Mouse (Mus musculus) midbrain, embryonic 11.5 days (tissue): Measurements from ENCODE around the gene Csnk2b. TPM values are rescaled to one million over a fixed set of nuclear protein-coding genes. Genes with fewer than 3 reads are reported as not detected.

Experiments
- ATAC-seq: fragments of 200-750 bp; cut with Nextera tagmentation; 2 replicates; pipeline ENCODE4 v1.8.0; 2017; ENCODE audit warnings: moderate TSS enrichment, moderate library complexity; ENCODE audit not compliant: low FRiP score
- DNase-seq: peaks from one replicate; pipeline ENCODE4 v3.0.0; 2015; ENCODE audit warnings: low spot score; ENCODE audit errors: missing footprints
- H3K27ac ChIP-seq: fragments of 300-500 bp; sonication (generic); 2 replicates; pipeline ENCODE4 v1.5.1; 2014; ENCODE audit warnings: low read depth, low read length
- H3K27me3 ChIP-seq: fragments of 300-500 bp; sonication (generic); 2 replicates; pipeline ENCODE4 v1.6.1; 2014; ENCODE audit warnings: mild to moderate bottlenecking, low read length, moderate library complexity, mixed read lengths; ENCODE audit not compliant: control insufficient read depth, insufficient read depth
- H3K36me3 ChIP-seq: fragments of 300-500 bp; sonication (generic); 2 replicates; pipeline ENCODE4 v1.6.1; 2014; ENCODE audit warnings: mild to moderate bottlenecking, low read length, moderate library complexity, mixed read lengths; ENCODE audit not compliant: control insufficient read depth, insufficient read depth
- H3K4me1 ChIP-seq: fragments of 300-500 bp; sonication (generic); 2 replicates; pipeline ENCODE4 v1.6.1; 2014; ENCODE audit warnings: low read length; ENCODE audit not compliant: control insufficient read depth, insufficient read depth
- H3K4me2 ChIP-seq: fragments of 300-500 bp; sonication (generic); 2 replicates; pipeline ENCODE4 v1.6.1; 2014; ENCODE audit warnings: mild to moderate bottlenecking, moderate library complexity
- H3K4me3 ChIP-seq: fragments of 300-500 bp; sonication (generic); 2 replicates; pipeline ENCODE4 v1.5.1; 2014; ENCODE audit warnings: low read depth, low read length
- H3K9ac ChIP-seq: fragments of 300-500 bp; sonication (generic); 2 replicates; pipeline ENCODE4 v1.6.1; 2014; ENCODE audit warnings: low read length
- H3K9me3 ChIP-seq: fragments of 300-500 bp; sonication (generic); 2 replicates; pipeline ENCODE4 v1.6.1; 2016; ENCODE audit warnings: low read length; ENCODE audit not compliant: control insufficient read depth
- WGBS: fragments of 180-500 bp; shearing (Covaris S2); extraction: QIAGEN DNeasy Blood & Tissue Kit; methylation state at CpG from one replicate; pipeline ENCODE4 v1.1.7; 2014; 5-methylcytosine and 5-hydroxymethylcytosine counted together
- polyA plus RNA-seq: library from polyadenylated mRNA; unstranded; fragments of >200 nt; fragmentation: Nextera tagmentation; extraction: Ambion mirVana; gene quantifications from 2 replicates; pipeline ENCODE4 v1.2.1, GENCODE M21; 2014

Csnk2b gene
- polyA plus RNA-seq, 1 experiment from 2014 or later, result 293 TPM

- H3K9me3 ChIP-seq, result no peaks in the 10 kb centered on the region
- H3K4me1 ChIP-seq, result peaks cover 4% of the 10 kb centered on the region
- no peak within 1 kb of the TSS for H3K4me3 ChIP-seq
- ATAC-seq (no peak), DNase-seq (no peak)
- no peak within 1 kb of the TSS; the same call in 1 of the 2 replicates for H3K9ac ChIP-seq
- H3K27ac ChIP-seq, result no peak within 1 kb of the TSS
- WGBS, result 87% methylated on average over 8 of the region's 8 CpGs
- H3K36me3 ChIP-seq, result peaks cover 18% of the 10 kb centered on the region
- no peak within 1 kb of the TSS for H3K4me2 ChIP-seq
- no peaks in the 10 kb centered on the region for H3K27me3 ChIP-seq
These were observed 6.5 kb downstream of the Csnk2b start, which contains the start of gene Ly6g5b for GRCm38 (mm10) chr17:35115046-35116019. Ly6g5b (minus strand) TSS chr17:35115428.

DNA sequence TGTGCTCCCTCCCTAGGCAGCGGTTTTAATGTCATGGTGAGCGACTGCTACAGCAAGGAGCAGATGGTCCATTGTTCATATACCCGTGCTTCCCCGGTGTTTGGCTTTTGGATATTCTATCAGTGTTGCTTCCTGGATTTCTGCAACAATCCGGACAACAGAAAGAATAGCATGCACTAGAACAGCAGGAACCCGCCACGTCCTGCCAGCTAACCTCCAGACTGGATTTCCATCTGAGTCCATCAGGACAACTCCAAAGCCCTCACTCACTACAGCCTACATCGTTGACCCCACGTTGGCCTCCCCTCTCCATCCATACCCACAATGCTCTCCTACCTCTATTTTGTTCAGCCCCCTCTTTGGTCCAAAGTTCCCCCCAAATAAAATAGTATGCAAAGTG, 10.1 kb downstream of the Csnk2b start:
- Histone ChIP-seq H3K4me1 (no peaks in the 10 kb centered on the region), H3K9ac (no peak overlapping the region)

GRCm38 (mm10) chr17:35108097-35108496, 13.8 kb downstream of the Csnk2b start, which contains the start of gene Ly6g5c:
Ly6g5c (plus strand) TSS chr17:35108279.
- Histone ChIP-seq H3K36me3 (no peaks in the 10 kb centered on the region), H3K4me1 (peaks cover 8% of the 10 kb centered on the region), H3K9me3 (no peaks in the 10 kb centered on the region), H3K4me3 (no peak within 1 kb of the TSS), H3K27ac (no peak within 1 kb of the TSS), H3K27me3 (no peaks in the 10 kb centered on the region), H3K4me2 (no peak within 1 kb of the TSS), H3K9ac (no peak within 1 kb of the TSS)
- 89% methylated on average over 6 of the region's 6 CpGs for WGBS
- DNase-seq (no peak), ATAC-seq (no peak)

More for the DNA sequence above, 10.1 kb downstream of the Csnk2b start:
- H3K4me2 ChIP-seq, result no peak overlapping the region
- ATAC-seq (no peak), DNase-seq (no peak)
- 75% methylated on average over 9 of the region's 9 CpGs for WGBS
- peaks cover 10% of the 10 kb centered on the region for H3K36me3 ChIP-seq
- H3K4me3 ChIP-seq, result no peak overlapping the region
- no peaks in the 10 kb centered on the region for H3K27me3 ChIP-seq
- H3K9me3 ChIP-seq, result no peaks in the 10 kb centered on the region
- no peak overlapping the region for H3K27ac ChIP-seq

- Histone ChIP-seq H3K4me2 (peak overlapping the region; percentile 39), H3K9ac (peak overlapping the region; percentile 65)
These were observed 15.3 kb downstream of the Csnk2b start for GRCm38 (mm10) chr17:35106522-35106921.

DNA sequence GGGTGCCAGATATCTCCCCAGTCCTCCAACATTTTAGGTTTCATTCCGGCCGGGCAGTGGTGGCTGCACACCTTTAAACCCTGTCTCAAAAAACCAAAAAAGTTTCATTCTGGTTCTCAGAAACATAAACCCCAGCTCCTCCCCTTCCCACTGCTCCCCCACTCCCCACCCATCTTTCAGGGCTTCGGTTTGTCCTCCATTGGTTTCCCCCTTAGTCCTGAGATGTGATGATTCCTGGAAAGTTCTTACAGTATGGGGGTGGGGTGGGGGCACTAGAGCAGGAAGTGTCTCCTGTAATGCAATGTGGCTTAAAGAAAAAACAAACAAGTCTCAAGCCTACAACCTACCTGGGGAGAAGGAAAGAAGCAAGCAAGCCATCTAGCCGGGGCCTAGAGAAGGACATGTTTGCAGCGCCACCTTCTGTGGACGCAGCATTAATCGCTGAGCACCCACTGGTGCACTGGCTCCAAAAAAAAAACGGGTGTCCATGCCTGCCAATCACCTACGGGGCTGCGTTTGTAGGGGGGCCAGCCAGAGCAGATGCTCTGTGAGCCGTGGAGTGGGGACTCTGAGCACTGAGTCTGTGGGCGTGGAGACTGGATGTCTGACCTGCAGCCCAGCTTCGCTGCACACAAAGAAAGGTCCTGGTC, 16.0 kb downstream of the Csnk2b start:
- Histone ChIP-seq H3K27ac (no peak overlapping the region), H3K4me3 (no peak overlapping the region), H3K27me3 (no peaks in the 10 kb centered on the region), H3K36me3 (peaks cover 4% of the 10 kb centered on the region; the same call in 1 of the 2 replicates), H3K9ac (peak overlapping the region; percentile 65), H3K4me2 (peak overlapping the region; percentile 39), H3K9me3 (no peaks in the 10 kb centered on the region), H3K4me1 (peaks cover 8% of the 10 kb centered on the region)
- DNase-seq, result peak; percentile 89
- WGBS, result 22% methylated on average over 13 of the region's 13 CpGs
- ATAC-seq, result peak; percentile 50

More at GRCm38 (mm10) chr17:35106522-35106921, 15.3 kb downstream of the Csnk2b start:
- no peak overlapping the region for H3K27ac ChIP-seq
- no peaks in the 10 kb centered on the region for H3K9me3 ChIP-seq
- peaks cover under 1% of the 10 kb centered on the region; the same call in 1 of the 2 replicates for H3K36me3 ChIP-seq
- no peak overlapping the region for H3K4me3 ChIP-seq
- 69% methylated on average over 3 of the region's 3 CpGs for WGBS
- ATAC-seq (no peak), DNase-seq (no peak)
- peaks cover 8% of the 10 kb centered on the region for H3K4me1 ChIP-seq
- no peaks in the 10 kb centered on the region for H3K27me3 ChIP-seq

DNA sequence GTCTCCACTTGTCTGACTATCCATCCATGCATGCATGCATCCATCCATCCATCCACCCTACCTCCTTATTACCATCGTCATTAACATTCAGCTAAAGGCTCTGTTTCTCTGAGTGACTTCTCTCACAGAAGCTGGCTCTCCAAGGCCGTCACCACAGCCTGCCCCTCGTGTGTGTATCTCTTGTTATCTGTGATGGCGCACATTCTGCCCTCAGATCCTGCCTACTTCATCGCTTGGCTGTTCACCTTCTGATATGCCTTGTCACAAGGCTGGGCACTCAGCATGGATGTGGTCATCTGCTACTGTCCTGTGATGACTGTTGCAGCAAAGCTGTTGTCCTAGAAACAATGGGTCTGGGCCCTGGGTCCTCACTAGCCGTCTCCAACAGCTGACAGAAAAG, 17.1 kb downstream of the Csnk2b start:
- Histone ChIP-seq H3K9me3 (no peaks in the 10 kb centered on the region), H3K4me3 (no peak overlapping the region), H3K9ac (no peak overlapping the region), H3K36me3 (peaks cover 4% of the 10 kb centered on the region), H3K27me3 (no peaks in the 10 kb centered on the region), H3K4me2 (no peak overlapping the region), H3K27ac (no peak overlapping the region), H3K4me1 (peaks cover 8% of the 10 kb centered on the region)
- ATAC-seq, result no peak
- 81% methylated on average over 6 of the region's 6 CpGs for WGBS
- DNase-seq, result no peak

DNA sequence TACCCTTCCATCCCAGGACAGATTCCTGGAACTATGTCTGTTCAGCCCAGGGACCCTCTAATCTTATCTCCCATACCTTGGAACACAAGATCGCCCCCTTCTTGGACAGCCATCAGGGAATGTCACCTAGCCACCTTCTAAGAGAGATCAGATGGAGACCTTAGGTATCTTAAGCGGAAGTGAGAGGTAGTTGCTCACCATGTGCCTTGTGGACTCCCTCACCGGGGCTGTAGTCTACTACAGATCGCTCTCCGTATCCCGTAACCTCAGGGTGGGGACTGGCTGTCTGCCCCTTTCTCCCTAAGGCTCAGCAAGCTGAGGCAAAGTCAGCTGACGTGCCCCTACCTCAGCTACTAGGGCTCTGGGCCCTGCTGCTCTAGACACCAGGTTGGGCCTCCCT, 17.8 kb downstream of the Csnk2b start:
- peaks cover 8% of the 10 kb centered on the region for H3K4me1 ChIP-seq
- no peak overlapping the region for H3K27ac ChIP-seq

GRCm38 (mm10) chr17:35103221-35103690, 18.6 kb downstream of the Csnk2b start:
- H3K4me3 ChIP-seq, result no peak overlapping the region
- H3K4me2 ChIP-seq, result no peak overlapping the region
- peaks cover 8% of the 10 kb centered on the region for H3K4me1 ChIP-seq
- DNase-seq, result no peak
- H3K27ac ChIP-seq, result no peak overlapping the region
- ATAC-seq, result no peak
- no peaks in the 10 kb centered on the region for H3K9me3 ChIP-seq
- 66% methylated on average over 6 of the region's 6 CpGs for WGBS
- no peaks in the 10 kb centered on the region for H3K27me3 ChIP-seq
- H3K36me3 ChIP-seq, result peaks cover 4% of the 10 kb centered on the region
- no peak overlapping the region for H3K9ac ChIP-seq

More for the DNA sequence above, 17.8 kb downstream of the Csnk2b start:
- peaks cover 4% of the 10 kb centered on the region for H3K36me3 ChIP-seq
- no peak overlapping the region for H3K4me2 ChIP-seq
- no peak for ATAC-seq
- no peaks in the 10 kb centered on the region for H3K27me3 ChIP-seq
- H3K4me3 ChIP-seq, result no peak overlapping the region
- 95% methylated on average over 7 of the region's 7 CpGs for WGBS
- no peak overlapping the region for H3K9ac ChIP-seq
- DNase-seq, result no peak
- H3K9me3 ChIP-seq, result no peaks in the 10 kb centered on the region
